Mouse (Mus musculus) kidney, adult 2 months (tissue): ENCODE results near the gene Oas2.
"Not testable (repeated sequence)": the region's sequence is repeated elsewhere in the genome, so short reads cannot be mapped to it uniquely, and the experiment has no call there.

Experiments used
- CTCF ChIP-seq: fragments of 200-500 bp; conservative IDR thresholded peaks from 2 replicates; pipeline ENCODE4 v1.5.1; 2011; ENCODE audit warnings: low read depth, mild to moderate bottlenecking, control low read depth, low read length, moderate library complexity, mixed read lengths; ENCODE audit not compliant: insufficient read depth, insufficient read length
- POLR2A ChIP-seq: fragments of 200-500 bp; IDR thresholded peaks from one replicate; pipeline ENCODE4 v1.6.1; 2011; ENCODE audit warnings: low read depth, low read length, control low read depth

GRCm38 (mm10) chr5:120798147-120798546, 48.5 kb upstream of the Oas2 start:
- TF ChIP-seq POLR2A, CTCF: not testable (repeated sequence)
